Mouse (Mus musculus) liver, postnatal 0 days (tissue): Measurements from ENCODE around the gene Ms4a6b. TPM values are rescaled to one million over a fixed set of nuclear protein-coding genes. Genes with fewer than 3 reads are reported as not detected.
A peak's percentile ranks its signal among the peaks of the same experiment; 100 is the strongest.
"Not testable (repeated sequence)": the region's sequence is repeated elsewhere in the genome, so short reads cannot be mapped to it uniquely, and the experiment has no call there.

Experiments
- ATAC-seq: fragments of 200-750 bp; cut with Nextera tagmentation; 2 replicates; pipeline ENCODE4 v1.8.0; 2017; ENCODE audit warnings: mild to moderate bottlenecking, moderate library complexity
- DNase-seq: peaks from one replicate; pipeline ENCODE4 v3.0.0-alpha.2; 2016
- H3K27ac ChIP-seq: fragments of 300-500 bp; sonication (generic); 2 replicates; pipeline ENCODE4 v1.5.1; 2014; ENCODE audit warnings: antibody characterized with exemption, moderate library complexity, mild to moderate bottlenecking, low read depth
- H3K27me3 ChIP-seq: fragments of 300-500 bp; sonication (generic); 2 replicates; pipeline ENCODE4 v1.6.1; 2014; ENCODE audit warnings: low read length, control low read depth, mixed read lengths; ENCODE audit not compliant: insufficient read depth
- H3K36me3 ChIP-seq: fragments of 300-500 bp; sonication (generic); replicated peaks from 2 replicates; pipeline ENCODE4 v1.6.1; 2014; ENCODE audit warnings: mild to moderate bottlenecking, control low read depth, low read length, moderate library complexity, mixed read lengths; ENCODE audit not compliant: insufficient read depth
- H3K4me1 ChIP-seq: fragments of 300-500 bp; sonication (generic); 2 replicates; pipeline ENCODE4 v1.6.1; 2014; ENCODE audit warnings: antibody characterized with exemption, mild to moderate bottlenecking, control low read depth; ENCODE audit not compliant: insufficient read depth
- H3K4me2 ChIP-seq: fragments of 300-500 bp; sonication (generic); 2 replicates; pipeline ENCODE4 v1.6.1; 2014; ENCODE audit warnings: low read depth, mild to moderate bottlenecking, low read length, moderate library complexity, mixed read lengths
- H3K4me3 ChIP-seq: fragments of 300-500 bp; sonication (generic); 2 replicates; pipeline ENCODE4 v1.5.1; 2014; ENCODE audit warnings: low read depth, low read length
- H3K9ac ChIP-seq: fragments of 300-500 bp; sonication (generic); replicated peaks from 2 replicates; pipeline ENCODE4 v1.6.1; 2014; ENCODE audit warnings: mild to moderate bottlenecking, moderate library complexity
- H3K9me3 ChIP-seq: fragments of 300-500 bp; sonication (generic); 2 replicates; pipeline ENCODE4 v1.6.1; 2016; ENCODE audit warnings: mild to moderate bottlenecking, control low read depth, low read length, mixed read lengths
- CTCF ChIP-seq: sonication (generic); IDR thresholded peaks from 2 replicates; pipeline ENCODE4 v1.5.1; 2016; ENCODE audit warnings: antibody characterized with exemption, low read depth
- EP300 ChIP-seq: IDR thresholded peaks from 2 replicates; pipeline ENCODE4 v1.6.1; 2016; ENCODE audit warnings: antibody characterized with exemption, low read depth, mild to moderate bottlenecking
- WGBS: fragments of 180-500 bp; shearing (Covaris S2); extraction: QIAGEN DNeasy Blood & Tissue Kit; methylation state at CpG from one replicate; pipeline ENCODE4 v1.1.7; 2014; ENCODE audit not compliant: insufficient replicate concordance; 5-methylcytosine and 5-hydroxymethylcytosine counted together
- polyA plus RNA-seq: library from polyadenylated mRNA; unstranded; fragments of >200 nt; fragmentation: Nextera tagmentation; extraction: Ambion mirVana; gene quantifications from 2 replicates; pipeline ENCODE4 v1.2.1, GENCODE M21; 2015

Ms4a6b gene
- polyA plus RNA-seq, 1 experiment from 2014 or later, result 3.2 TPM

DNA sequence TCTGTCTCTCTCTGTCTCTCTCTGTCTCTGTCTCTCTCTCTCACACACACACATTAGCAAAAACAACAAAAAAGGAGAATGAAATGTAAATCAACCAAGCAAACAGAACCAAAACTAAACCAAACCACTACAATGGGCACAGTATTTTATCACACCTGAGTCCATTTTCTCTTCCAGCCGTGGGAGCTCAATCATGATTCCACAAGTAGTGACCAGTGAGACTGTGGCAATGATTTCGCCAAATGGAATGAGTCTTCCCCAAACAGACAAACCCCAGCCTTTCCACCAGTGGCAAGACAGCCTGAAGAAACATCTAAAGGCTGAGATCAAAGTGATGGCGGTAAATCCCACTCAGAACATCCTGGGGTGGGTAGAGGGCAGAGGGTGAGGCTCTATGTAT is 3.8 kb downstream of the Ms4a6b start:
- WGBS, result 77% methylated on average over 3 of the region's 3 CpGs
- TF ChIP-seq CTCF (no peak), EP300 (no peak)
- Histone ChIP-seq H3K27me3 (no peaks in the 10 kb centered on the region), H3K9ac (no peak overlapping the region), H3K4me3 (no peak overlapping the region), H3K27ac (no peak overlapping the region), H3K4me1 (peaks cover 13% of the 10 kb centered on the region), H3K36me3 (no peaks in the 10 kb centered on the region), H3K9me3 (no peaks in the 10 kb centered on the region), H3K4me2 (no peak overlapping the region)
- DNase-seq (no peak), ATAC-seq (no peak)

DNA sequence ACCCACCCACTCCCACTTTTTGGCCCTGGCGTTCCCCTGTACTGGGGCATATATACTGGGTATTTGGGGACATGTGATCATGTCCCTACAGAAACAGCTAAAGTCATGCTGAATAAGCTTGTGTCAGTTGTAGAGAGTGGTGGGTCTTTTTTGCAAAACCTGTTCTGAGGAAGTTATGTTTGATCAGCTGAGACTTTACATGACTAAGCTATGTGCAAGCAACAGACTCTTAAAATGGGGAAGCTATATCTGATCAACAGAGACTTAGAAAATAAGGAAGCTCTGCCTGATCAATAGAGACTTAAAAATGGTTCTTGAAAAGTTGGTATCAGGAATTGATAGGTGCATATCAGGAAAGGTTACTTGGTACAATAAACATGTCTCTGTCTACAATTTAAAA is 17.1 kb downstream of the Ms4a6b start:
- Histone ChIP-seq H3K4me3 (no peak overlapping the region), H3K9ac (no peak overlapping the region), H3K9me3 (no peaks in the 10 kb centered on the region), H3K4me1 (no peaks in the 10 kb centered on the region), H3K36me3 (no peaks in the 10 kb centered on the region), H3K4me2 (no peak overlapping the region), H3K27me3 (no peaks in the 10 kb centered on the region), H3K27ac (no peak overlapping the region)
- WGBS, result 88% methylated on average over 1 of the region's 1 CpGs
- ATAC-seq, result no peak
- DNase-seq, result no peak
- TF ChIP-seq EP300 (no peak), CTCF (no peak)

DNA sequence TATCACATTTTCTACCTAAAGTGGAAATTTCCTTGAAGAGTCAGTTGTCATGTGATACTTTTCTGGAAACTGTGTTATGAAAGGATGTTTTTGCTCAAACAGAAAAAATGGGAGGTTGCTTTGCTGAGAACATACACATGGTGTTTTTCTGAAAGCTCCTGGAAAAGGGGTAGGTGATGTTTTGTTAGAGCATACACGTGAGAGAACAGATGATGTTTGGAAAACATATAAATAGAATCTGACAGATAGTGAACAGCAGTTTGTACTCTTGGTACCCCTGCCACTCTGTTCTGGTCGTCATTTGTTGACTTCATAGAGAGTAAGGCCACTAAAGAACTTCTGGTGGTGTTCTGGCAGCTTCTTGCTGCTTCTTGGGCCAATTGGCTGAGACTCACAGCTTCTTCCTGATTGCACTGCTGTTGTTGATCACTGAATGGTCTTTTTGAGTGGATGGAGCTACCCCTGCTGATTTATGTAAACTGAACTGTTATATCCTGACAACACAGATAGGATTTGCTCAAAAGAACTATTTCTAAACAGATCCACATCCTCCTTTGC is 17.7 kb downstream of the Ms4a6b start:
- WGBS, result 54% methylated on average over 2 of the region's 2 CpGs
- ATAC-seq (no peak), DNase-seq (no peak)
- Histone ChIP-seq H3K27ac (no peak overlapping the region), H3K9me3 (no peaks in the 10 kb centered on the region), H3K27me3 (no peaks in the 10 kb centered on the region), H3K4me3 (no peak overlapping the region), H3K9ac (no peak overlapping the region), H3K4me1 (no peaks in the 10 kb centered on the region), H3K36me3 (no peaks in the 10 kb centered on the region), H3K4me2 (no peak overlapping the region)
- no peak for TF ChIP-seq EP300
- TF ChIP-seq CTCF, result no peak

DNA sequence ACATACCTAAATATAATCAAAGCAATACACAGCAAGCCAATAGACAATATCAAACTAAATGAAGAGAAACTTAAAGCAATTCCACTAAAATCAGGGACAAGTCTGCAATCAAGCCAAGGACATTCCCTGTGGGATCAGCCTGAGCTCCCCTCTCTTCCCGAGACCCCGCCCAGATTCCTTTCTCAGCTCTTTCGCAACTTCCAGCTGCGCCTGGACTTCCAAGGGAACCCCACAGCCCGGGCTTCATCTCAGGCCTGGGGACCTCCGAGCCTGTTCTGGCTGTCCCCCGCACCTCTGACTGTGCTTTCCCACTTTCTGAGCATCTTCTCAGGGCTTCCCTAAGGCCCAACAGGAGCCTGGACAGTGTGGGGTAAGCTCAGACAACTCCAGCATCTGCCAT is 20.3 kb downstream of the Ms4a6b start, which contains the start of gene Ms4a4d:
Ms4a4d (plus strand) TSS at position 209 of the 400 bp plus-strand sequence.
- Histone ChIP-seq H3K36me3 (no peaks in the 10 kb centered on the region), H3K4me2 (no peak within 1 kb of the TSS), H3K9ac (no peak within 1 kb of the TSS), H3K9me3 (no peaks in the 10 kb centered on the region), H3K4me1 (no peaks in the 10 kb centered on the region), H3K4me3 (no peak within 1 kb of the TSS), H3K27me3 (no peaks in the 10 kb centered on the region), H3K27ac (no peak within 1 kb of the TSS)
- ATAC-seq (no peak), DNase-seq (peak; percentile 19)
- WGBS, result 38% methylated on average over 7 of the region's 7 CpGs
- TF ChIP-seq CTCF (no peak), EP300 (no peak)

DNA sequence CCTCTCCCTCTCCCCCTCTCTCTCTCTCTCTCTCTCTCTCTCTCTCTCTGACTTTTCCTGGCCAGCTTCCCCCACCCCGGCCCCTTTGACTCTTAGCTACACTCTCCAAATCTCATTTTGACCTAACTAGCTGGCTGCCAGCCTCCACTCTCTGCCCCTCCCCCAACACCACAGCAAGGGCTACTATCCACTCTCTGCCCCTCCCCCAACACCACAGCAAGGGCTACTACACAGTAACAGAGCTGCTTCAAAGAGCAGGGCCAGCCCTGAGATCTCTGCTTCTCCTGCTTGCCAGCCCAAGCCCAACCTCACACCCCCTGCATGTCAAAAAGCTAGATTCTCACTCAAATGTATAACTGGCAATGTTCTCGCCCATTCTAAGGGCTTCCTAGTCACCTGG is 21.0 kb downstream of the Ms4a6b start:
- DNase-seq (peak; percentile 15), ATAC-seq (no peak)
- Histone ChIP-seq H3K36me3 (no peaks in the 10 kb centered on the region), H3K4me1 (no peaks in the 10 kb centered on the region), H3K4me2 (no peak overlapping the region), H3K27me3 (no peaks in the 10 kb centered on the region), H3K4me3 (no peak overlapping the region), H3K9ac (no peak overlapping the region), H3K9me3 (no peaks in the 10 kb centered on the region), H3K27ac (no peak overlapping the region)
- TF ChIP-seq CTCF (no peak), EP300 (no peak)
- WGBS, result 38% methylated on average over 2 of the region's 2 CpGs

DNA sequence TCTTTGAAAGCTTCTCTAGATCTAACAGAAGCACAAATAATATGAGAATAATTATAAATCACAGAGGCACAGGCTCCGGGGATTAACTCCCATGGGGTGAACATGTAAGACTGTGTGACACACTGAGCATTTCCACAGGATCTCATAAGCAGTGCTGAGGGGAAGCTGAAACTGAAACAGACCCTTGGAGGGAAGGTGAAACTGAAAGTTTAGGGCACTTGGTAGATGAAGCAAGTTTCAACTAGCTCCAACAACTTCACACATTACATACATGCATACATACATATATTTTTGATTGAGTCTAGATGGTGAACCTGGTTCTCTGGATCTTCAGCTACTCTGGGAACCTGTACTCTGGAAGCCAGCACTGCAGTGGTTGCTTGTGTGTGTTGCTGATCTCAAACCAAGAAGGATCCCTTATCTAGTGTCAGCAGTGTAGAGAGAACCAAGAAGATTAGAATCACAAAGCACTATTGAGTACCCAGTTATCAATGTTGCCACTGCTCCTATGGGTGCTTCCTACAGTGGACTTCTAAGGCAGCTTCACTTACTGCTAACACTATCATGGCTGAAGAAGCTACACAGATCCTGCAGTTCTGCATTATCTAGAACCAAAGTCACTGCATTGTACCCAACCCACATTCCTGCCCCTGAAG is 24.0 kb downstream of the Ms4a6b start:
- WGBS, result 53% methylated on average over 1 of the region's 1 CpGs
- H3K4me1 ChIP-seq, ATAC-seq, H3K9ac ChIP-seq, H3K9me3 ChIP-seq, H3K27me3 ChIP-seq, H3K4me3 ChIP-seq, H3K4me2 ChIP-seq, H3K36me3 ChIP-seq, H3K27ac ChIP-seq: not testable (repeated sequence)
- peak; percentile 25 for DNase-seq

DNA sequence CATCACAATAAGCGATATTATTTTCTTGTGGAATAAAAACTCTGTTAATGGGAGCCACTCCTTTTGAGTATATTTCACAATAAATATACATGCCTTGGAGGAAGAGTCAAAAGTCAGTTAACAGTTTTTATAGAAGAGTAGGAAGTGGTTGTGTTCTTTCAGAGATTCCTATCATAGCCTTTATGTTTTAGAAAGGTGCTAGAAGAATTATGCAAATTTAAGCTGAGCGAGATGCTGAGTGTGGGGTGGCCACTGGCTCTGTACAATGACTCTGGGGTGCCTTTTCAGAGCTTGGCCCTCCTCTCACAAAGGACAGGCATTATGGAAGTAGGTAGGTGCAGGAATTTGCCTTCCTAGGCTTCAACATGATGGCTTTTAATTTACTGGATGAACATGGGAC is 28.1 kb downstream of the Ms4a6b start:
- not testable (repeated sequence) for H3K27me3 ChIP-seq, H3K4me1 ChIP-seq, H3K36me3 ChIP-seq, DNase-seq, H3K4me2 ChIP-seq, H3K4me3 ChIP-seq, ATAC-seq, H3K9me3 ChIP-seq, H3K27ac ChIP-seq, H3K9ac ChIP-seq
- 68% methylated on average over 2 of the region's 2 CpGs for WGBS
